Mouse (Mus musculus): ENCODE data around the gene Nfib. TPM values are rescaled to one million over a fixed set of nuclear protein-coding genes. Genes with fewer than 3 reads are reported as not detected.

Gene Nfib
- polyA plus RNA-seq, 1 experiment from 2014 or later = 86.0 TPM

- ATAC-seq (ENCODE audit: low read depth) (no peak), DNase-seq (ENCODE audit: low spot score) (no peak)
- Histone ChIP-seq H3K4me2 (ENCODE audit: low read depth, low read length) (no peak overlapping the region), H3K36me3 (ENCODE audit: control insufficient read depth, insufficient read depth, low read length) (no peaks in the 10 kb centered on the region), H3K9me3 (ENCODE audit: control insufficient read depth, low read length) (no peaks in the 10 kb centered on the region), H3K4me3 (ENCODE audit: low read depth, low read length) (no peak overlapping the region), H3K27ac (replicated peaks; ENCODE audit: low read depth, low read length) (no peak overlapping the region), H3K9ac (ENCODE audit: low read depth, low read length) (no peak overlapping the region), H3K27me3 (replicated peaks; ENCODE audit: control insufficient read depth, insufficient read depth, low read length) (no peaks in the 10 kb centered on the region), H3K4me1 (ENCODE audit: control insufficient read depth, insufficient read depth, low read length) (no peaks in the 10 kb centered on the region)
- 96% methylated on average over 5 of the region's 5 CpGs for WGBS
Observed at GRCm38 (mm10) chr4:82585056-82585455, 120.5 kb downstream of the Nfib start.

- Histone ChIP-seq H3K9me3 (ENCODE audit: control insufficient read depth, low read length) (no peaks in the 10 kb centered on the region), H3K4me2 (ENCODE audit: low read depth, low read length) (no peak overlapping the region), H3K4me3 (ENCODE audit: low read depth, low read length) (no peak overlapping the region), H3K27ac (replicated peaks; ENCODE audit: low read depth, low read length) (no peak overlapping the region), H3K9ac (ENCODE audit: low read depth, low read length) (no peak overlapping the region), H3K4me1 (ENCODE audit: control insufficient read depth, insufficient read depth, low read length) (no peaks in the 10 kb centered on the region), H3K36me3 (ENCODE audit: control insufficient read depth, insufficient read depth, low read length) (no peaks in the 10 kb centered on the region), H3K27me3 (replicated peaks; ENCODE audit: control insufficient read depth, insufficient read depth, low read length) (no peaks in the 10 kb centered on the region)
- DNase-seq (ENCODE audit: low spot score) (no peak), ATAC-seq (ENCODE audit: low read depth) (no peak; the same call in 1 of the 2 replicates)
- WGBS = 58% methylated on average over 4 of the region's 4 CpGs
Observed at GRCm38 (mm10) chr4:82584548-82584947, 121.0 kb downstream of the Nfib start.

GRCm38 (mm10) chr4:82573291-82573605 is 132.3 kb downstream of the Nfib start:
- Histone ChIP-seq H3K9me3 (ENCODE audit: control insufficient read depth, low read length) (no peaks in the 10 kb centered on the region), H3K4me1 (ENCODE audit: control insufficient read depth, insufficient read depth, low read length) (peaks cover 14% of the 10 kb centered on the region; the same call in 1 of the 2 replicates), H3K27me3 (replicated peaks; ENCODE audit: control insufficient read depth, insufficient read depth, low read length) (no peaks in the 10 kb centered on the region), H3K4me2 (ENCODE audit: low read depth, low read length) (no peak overlapping the region), H3K36me3 (ENCODE audit: control insufficient read depth, insufficient read depth, low read length) (no peaks in the 10 kb centered on the region), H3K4me3 (ENCODE audit: low read depth, low read length) (no peak overlapping the region), H3K9ac (ENCODE audit: low read depth, low read length) (no peak overlapping the region), H3K27ac (replicated peaks; ENCODE audit: low read depth, low read length) (0 out of 2 replicates have a peak overlapping the region, but pooled peaks have one; percentile 2)
- DNase-seq (ENCODE audit: low spot score) = peak; percentile 86
- WGBS = 27% methylated on average over 7 of the region's 7 CpGs
- peak; percentile 62 for ATAC-seq (ENCODE audit: low read depth)

- WGBS = 51% methylated on average over 13 of the region's 13 CpGs
- Histone ChIP-seq H3K27me3 (replicated peaks; ENCODE audit: control insufficient read depth, insufficient read depth, low read length) (no peaks in the 10 kb centered on the region), H3K27ac (replicated peaks; ENCODE audit: low read depth, low read length) (0 out of 2 replicates have a peak overlapping the region, but pooled peaks have one; percentile 2), H3K4me3 (ENCODE audit: low read depth, low read length) (no peak overlapping the region), H3K4me2 (ENCODE audit: low read depth, low read length) (no peak overlapping the region), H3K9me3 (ENCODE audit: control insufficient read depth, low read length) (no peaks in the 10 kb centered on the region), H3K36me3 (ENCODE audit: control insufficient read depth, insufficient read depth, low read length) (no peaks in the 10 kb centered on the region), H3K4me1 (ENCODE audit: control insufficient read depth, insufficient read depth, low read length) (peaks cover 14% of the 10 kb centered on the region; the same call in 1 of the 2 replicates), H3K9ac (ENCODE audit: low read depth, low read length) (no peak overlapping the region)
- peak; percentile 82 for ATAC-seq (ENCODE audit: low read depth)
- DNase-seq (ENCODE audit: low spot score) = peak; percentile 72
Observed at GRCm38 (mm10) chr4:82572410-82573290, 132.9 kb downstream of the Nfib start.

GRCm38 (mm10) chr4:82558816-82559215 is 146.7 kb downstream of the Nfib start:
- ATAC-seq (ENCODE audit: low read depth) (no peak), DNase-seq (ENCODE audit: low spot score) (no peak)
- no peak overlapping the region for H3K27ac ChIP-seq (replicated peaks; ENCODE audit: low read depth, low read length)
- no peaks in the 10 kb centered on the region for H3K36me3 ChIP-seq (ENCODE audit: control insufficient read depth, insufficient read depth, low read length)
- no peak overlapping the region for H3K4me3 ChIP-seq (ENCODE audit: low read depth, low read length)
- 98% methylated on average over 2 of the region's 2 CpGs for WGBS
- H3K9ac ChIP-seq (ENCODE audit: low read depth, low read length) = no peak overlapping the region
- no peaks in the 10 kb centered on the region for H3K27me3 ChIP-seq (replicated peaks; ENCODE audit: control insufficient read depth, insufficient read depth, low read length)
- peaks cover 18% of the 10 kb centered on the region for H3K4me1 ChIP-seq (ENCODE audit: control insufficient read depth, insufficient read depth, low read length)
- no peak overlapping the region for H3K4me2 ChIP-seq (ENCODE audit: low read depth, low read length)
- no peaks in the 10 kb centered on the region for H3K9me3 ChIP-seq (ENCODE audit: control insufficient read depth, low read length)

GRCm38 (mm10) chr4:82555673-82556171 is 149.8 kb downstream of the Nfib start:
- DNase-seq (ENCODE audit: low spot score) = peak; percentile 98
- H3K9ac ChIP-seq (ENCODE audit: low read depth, low read length) = no peak overlapping the region
- H3K27ac ChIP-seq (replicated peaks; ENCODE audit: low read depth, low read length) = peak overlapping the region; percentile 88
- no peaks in the 10 kb centered on the region for H3K27me3 ChIP-seq (replicated peaks; ENCODE audit: control insufficient read depth, insufficient read depth, low read length)
- peak; percentile 95 for ATAC-seq (ENCODE audit: low read depth)
- no peak overlapping the region for H3K4me3 ChIP-seq (ENCODE audit: low read depth, low read length)
- H3K4me1 ChIP-seq (ENCODE audit: control insufficient read depth, insufficient read depth, low read length) = peaks cover 14% of the 10 kb centered on the region
- no peaks in the 10 kb centered on the region for H3K36me3 ChIP-seq (ENCODE audit: control insufficient read depth, insufficient read depth, low read length)
- WGBS = 22% methylated on average over 16 of the region's 16 CpGs
- no peaks in the 10 kb centered on the region for H3K9me3 ChIP-seq (ENCODE audit: control insufficient read depth, low read length)
- H3K4me2 ChIP-seq (ENCODE audit: low read depth, low read length) = peak overlapping the region; percentile 38

- H3K4me3 ChIP-seq (ENCODE audit: low read depth, low read length) = no peak overlapping the region
- WGBS = 71% methylated on average over 3 of the region's 3 CpGs
- H3K9me3 ChIP-seq (ENCODE audit: control insufficient read depth, low read length) = no peaks in the 10 kb centered on the region
- no peak overlapping the region for H3K9ac ChIP-seq (ENCODE audit: low read depth, low read length)
- ATAC-seq (ENCODE audit: low read depth) = no peak
- H3K4me1 ChIP-seq (ENCODE audit: control insufficient read depth, insufficient read depth, low read length) = peaks cover 11% of the 10 kb centered on the region
- no peaks in the 10 kb centered on the region for H3K36me3 ChIP-seq (ENCODE audit: control insufficient read depth, insufficient read depth, low read length)
- no peak overlapping the region for H3K4me2 ChIP-seq (ENCODE audit: low read depth, low read length)
- no peak for DNase-seq (ENCODE audit: low spot score)
- H3K27ac ChIP-seq (replicated peaks; ENCODE audit: low read depth, low read length) = no peak overlapping the region
- H3K27me3 ChIP-seq (replicated peaks; ENCODE audit: control insufficient read depth, insufficient read depth, low read length) = no peaks in the 10 kb centered on the region
Observed at GRCm38 (mm10) chr4:82553658-82554057, 151.9 kb downstream of the Nfib start.

- Histone ChIP-seq H3K36me3 (ENCODE audit: control insufficient read depth, insufficient read depth, low read length) (no peaks in the 10 kb centered on the region), H3K4me2 (ENCODE audit: low read depth, low read length) (no peak overlapping the region), H3K27me3 (replicated peaks; ENCODE audit: control insufficient read depth, insufficient read depth, low read length) (no peaks in the 10 kb centered on the region), H3K4me1 (ENCODE audit: control insufficient read depth, insufficient read depth, low read length) (peaks cover 11% of the 10 kb centered on the region), H3K4me3 (ENCODE audit: low read depth, low read length) (no peak overlapping the region), H3K9me3 (ENCODE audit: control insufficient read depth, low read length) (no peaks in the 10 kb centered on the region), H3K9ac (ENCODE audit: low read depth, low read length) (no peak overlapping the region), H3K27ac (replicated peaks; ENCODE audit: low read depth, low read length) (no peak overlapping the region)
- DNase-seq (ENCODE audit: low spot score) (no peak), ATAC-seq (ENCODE audit: low read depth) (no peak)
- WGBS = 62% methylated on average over 7 of the region's 7 CpGs
Observed at GRCm38 (mm10) chr4:82552238-82552637, 153.3 kb downstream of the Nfib start.

Measured in embryonic facial prominence, embryonic 14.5 days (tissue).